Mouse (Mus musculus): ENCODE measurements around the gene Cdk15. TPM values are rescaled to one million over a fixed set of nuclear protein-coding genes. Genes with fewer than 3 reads are reported as not detected.

The Cdk15 gene
- total RNA-seq, 2 experiments from 2014 or later = not detected

GRCm38 (mm10) chr1:59297167-59297566 lies 40.5 kb downstream of the Cdk15 start:
- no peak for TF ChIP-seq CTCF (conservative IDR thresholded peaks at IDR 0.05)
- Histone ChIP-seq H3K27ac (no peak overlapping the region), H3K4me3 (no peak overlapping the region)
- no peak for DNase-seq (ENCODE audit: low spot score in 2 of 2)

GRCm38 (mm10) chr1:59298491-59299090 lies 41.9 kb downstream of the Cdk15 start:
- Histone ChIP-seq H3K4me3 (no peak overlapping the region), H3K27ac (peak overlapping the region; percentile 43; the same call in 1 of the 2 replicates)
- no peak for TF ChIP-seq CTCF (conservative IDR thresholded peaks at IDR 0.05)
- DNase-seq (ENCODE audit: low spot score in 2 of 2) = no peak

- no peak for TF ChIP-seq CTCF (conservative IDR thresholded peaks at IDR 0.05)
- DNase-seq (ENCODE audit: low spot score in 2 of 2) = no peak
- Histone ChIP-seq H3K27ac (no peak overlapping the region), H3K4me3 (no peak overlapping the region)
Measured at GRCm38 (mm10) chr1:59307310-59307709, 50.6 kb downstream of the Cdk15 start.

- Histone ChIP-seq H3K4me3 (no peak overlapping the region), H3K27ac (no peak overlapping the region)
- TF ChIP-seq CTCF (conservative IDR thresholded peaks at IDR 0.05) = peak; percentile 56
- DNase-seq (ENCODE audit: low spot score in 2 of 2) = no peak
Measured at GRCm38 (mm10) chr1:59311292-59311885, 54.7 kb downstream of the Cdk15 start.

GRCm38 (mm10) chr1:59312187-59313153 lies 55.8 kb downstream of the Cdk15 start:
- Histone ChIP-seq H3K27ac (peak overlapping the region; percentile 53; the same call in 1 of the 2 replicates), H3K4me3 (no peak overlapping the region)
- DNase-seq (ENCODE audit: low spot score in 2 of 2) = peak in 1 of 2 experiments; percentile 10
- no peak for TF ChIP-seq CTCF (conservative IDR thresholded peaks at IDR 0.05)

- Histone ChIP-seq H3K27ac (peak overlapping the region; percentile 29; the same call in 1 of the 2 replicates), H3K4me3 (no peak overlapping the region)
- TF ChIP-seq CTCF (conservative IDR thresholded peaks at IDR 0.05) = no peak
- no peak for DNase-seq (ENCODE audit: low spot score in 2 of 2)
Measured at GRCm38 (mm10) chr1:59313154-59313940, 56.6 kb downstream of the Cdk15 start.

- no peak overlapping the region for H3K27ac ChIP-seq
- TF ChIP-seq CTCF (conservative IDR thresholded peaks at IDR 0.05) = no peak
- H3K4me3 ChIP-seq = no peak overlapping the region
- DNase-seq (ENCODE audit: low spot score in 2 of 2) = no peak
Measured at GRCm38 (mm10) chr1:59315057-59315807, 58.5 kb downstream of the Cdk15 start.

- 0 out of 2 replicates have a peak overlapping the region, but pooled peaks have one; percentile 21 for H3K27ac ChIP-seq
Measured at GRCm38 (mm10) chr1:59316031-59316385, 59.3 kb downstream of the Cdk15 start.

GRCm38 (mm10) chr1:59316386-59317051 lies 59.8 kb downstream of the Cdk15 start:
- Histone ChIP-seq H3K4me3 (peak overlapping the region; percentile 29), H3K27ac (peak overlapping the region; percentile 21; the same call in 1 of the 2 replicates)
- TF ChIP-seq CTCF (conservative IDR thresholded peaks at IDR 0.05) = peak; percentile 80
- peak; percentile 33 to 67 for DNase-seq (ENCODE audit: low spot score in 2 of 2)

More at GRCm38 (mm10) chr1:59316031-59316385, 59.3 kb downstream of the Cdk15 start:
- no peak for TF ChIP-seq CTCF (conservative IDR thresholded peaks at IDR 0.05)
- DNase-seq (ENCODE audit: low spot score in 2 of 2) = no peak
- no peak overlapping the region for H3K4me3 ChIP-seq

- DNase-seq (ENCODE audit: low spot score in 2 of 2) = no peak
- no peak overlapping the region for H3K4me3 ChIP-seq
- H3K27ac ChIP-seq = no peak overlapping the region
- no peak for TF ChIP-seq CTCF (conservative IDR thresholded peaks at IDR 0.05)
Measured at GRCm38 (mm10) chr1:59317397-59317796, 60.7 kb downstream of the Cdk15 start.

GRCm38 (mm10) chr1:59318878-59319277 lies 62.2 kb downstream of the Cdk15 start:
- no peak for DNase-seq (ENCODE audit: low spot score in 2 of 2)
- no peak overlapping the region for H3K27ac ChIP-seq
- TF ChIP-seq CTCF (conservative IDR thresholded peaks at IDR 0.05) = no peak
- H3K4me3 ChIP-seq = no peak overlapping the region
